Mouse (Mus musculus) hindbrain, embryonic 10.5 days (tissue): ENCODE results near the gene Gm4969. TPM values are rescaled to one million over a fixed set of nuclear protein-coding genes. Genes with fewer than 3 reads are reported as not detected.
"Not testable (repeated sequence)": the region's sequence is repeated elsewhere in the genome, so short reads cannot be mapped to it uniquely, and the experiment has no call there.

ENCODE experiments used
- DNase-seq: peaks from one replicate; pipeline ENCODE4 v3.0.0-alpha.2; 2017; ENCODE audit warnings: low spot score
- H3K27ac ChIP-seq: fragments of 300-500 bp; sonication (generic); 2 replicates; pipeline ENCODE4 v1.5.1; 2016; ENCODE audit warnings: mild to moderate bottlenecking, moderate library complexity
- H3K27me3 ChIP-seq: fragments of 300-500 bp; sonication (generic); 2 replicates; pipeline ENCODE4 v1.6.1; 2016; ENCODE audit warnings: mild to moderate bottlenecking; ENCODE audit not compliant: poor library complexity, insufficient read depth, severe bottlenecking
- H3K36me3 ChIP-seq: fragments of 300-500 bp; sonication (generic); 2 replicates; pipeline ENCODE4 v1.6.1; 2016; ENCODE audit warnings: mild to moderate bottlenecking, moderate library complexity
- H3K4me1 ChIP-seq: fragments of 300-500 bp; sonication (generic); replicated peaks from 2 replicates; pipeline ENCODE4 v1.6.1; 2016; ENCODE audit warnings: mild to moderate bottlenecking
- H3K4me3 ChIP-seq: fragments of 300-500 bp; sonication (generic); 2 replicates; pipeline ENCODE4 v1.5.1; 2016; ENCODE audit warnings: mild to moderate bottlenecking, moderate library complexity
- H3K9me3 ChIP-seq: fragments of 300-500 bp; sonication (generic); 2 replicates; pipeline ENCODE4 v1.6.1; 2016; ENCODE audit warnings: mild to moderate bottlenecking, moderate library complexity
- WGBS: fragments of 180-500 bp; shearing (Covaris S2); methylation state at CpG from one replicate; pipeline ENCODE4 v1.1.7; 2016; 5-methylcytosine and 5-hydroxymethylcytosine counted together
- polyA plus RNA-seq: library from polyadenylated mRNA; unstranded; fragments of >200 nt; fragmentation: Nextera tagmentation; extraction: Ambion mirVana; gene quantifications from 2 replicates; pipeline ENCODE4 v1.2.1, GENCODE M21; 2016

Gm4969 gene
- polyA plus RNA-seq, 1 experiment from 2014 or later: 1.5 TPM

DNA sequence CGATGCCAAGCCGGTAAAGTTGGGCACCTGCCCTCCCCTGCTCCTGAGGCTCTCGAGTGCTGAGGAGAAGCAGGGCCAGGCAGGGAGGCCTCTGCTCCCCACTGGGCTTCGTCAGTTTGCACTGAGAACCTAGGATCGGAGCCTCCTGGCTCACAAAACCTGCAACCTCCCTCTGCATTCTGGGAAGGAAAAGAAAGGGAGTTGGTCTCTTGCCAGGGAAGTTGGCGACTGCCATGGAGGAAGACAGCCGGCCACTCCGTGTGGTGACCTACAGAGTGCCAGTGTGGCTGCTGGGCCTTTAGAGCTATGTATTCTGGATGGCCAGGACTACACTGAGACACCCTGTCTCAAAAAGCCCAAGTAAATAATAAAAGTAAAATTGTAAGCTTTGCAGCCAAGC is 36.6 kb upstream of the Gm4969 start:
- H3K27me3 ChIP-seq: peaks cover 22% of the 10 kb centered on the region
- H3K4me1 ChIP-seq: peaks cover 31% of the 10 kb centered on the region
- H3K27ac ChIP-seq: no peak overlapping the region
- no peak overlapping the region for H3K4me3 ChIP-seq
- DNase-seq: no peak
- no peaks in the 10 kb centered on the region for H3K9me3 ChIP-seq
- H3K36me3 ChIP-seq: peaks cover 58% of the 10 kb centered on the region
- WGBS: 86% methylated on average over 8 of the region's 8 CpGs

DNA sequence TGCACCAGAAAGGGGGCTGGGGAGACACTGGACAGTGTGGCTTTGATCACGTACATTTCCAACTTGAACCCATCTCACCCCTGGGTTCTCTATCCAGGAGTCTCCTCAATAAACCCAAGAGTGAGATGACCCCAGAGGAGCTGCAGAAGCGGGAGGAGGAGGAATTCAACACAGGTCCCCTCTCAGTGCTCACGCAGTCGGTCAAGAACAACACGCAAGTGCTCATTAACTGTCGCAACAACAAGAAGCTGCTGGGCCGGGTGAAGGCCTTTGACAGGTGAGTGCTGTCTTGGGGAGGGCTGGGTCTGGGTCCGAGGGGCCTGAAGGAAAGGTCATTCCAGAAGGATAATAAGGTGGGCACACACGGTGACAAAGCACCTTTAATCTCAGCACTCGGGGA is 33.0 kb upstream of the Gm4969 start:
- not testable (repeated sequence) for H3K27me3 ChIP-seq, H3K9me3 ChIP-seq, DNase-seq, H3K27ac ChIP-seq
- H3K36me3 ChIP-seq: peaks cover 62% of the 10 kb centered on the region
- peak overlapping the region; percentile 78 for H3K4me3 ChIP-seq
- WGBS: 94% methylated on average over 10 of the region's 10 CpGs
- H3K4me1 ChIP-seq: peaks cover 33% of the 10 kb centered on the region

DNA sequence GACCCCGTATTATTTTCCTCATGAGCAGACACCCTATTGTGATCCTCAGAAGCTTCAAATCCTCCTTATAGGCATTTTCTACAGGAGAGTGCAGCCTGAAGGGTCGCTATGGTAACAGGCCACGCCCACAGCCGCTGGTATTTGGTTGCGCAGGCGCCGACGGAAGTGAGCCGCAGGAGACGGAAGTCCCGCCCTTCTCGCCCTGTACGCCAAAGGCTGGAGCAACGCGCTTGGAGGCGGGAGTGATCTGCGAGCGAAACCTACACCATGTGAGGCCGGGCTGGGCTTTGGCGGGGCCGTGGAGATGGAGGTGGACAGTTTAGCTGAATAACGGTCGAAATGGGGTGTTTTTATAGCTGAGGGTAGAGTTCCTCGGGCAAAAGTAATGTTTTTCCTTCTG is 31.5 kb upstream of the Gm4969 start, which contains the start of gene Snrpd2:
TSS of gene Snrpd2 (plus strand) at position 97 of the 400 bp plus-strand sequence.
- Histone ChIP-seq H3K9me3 (no peaks in the 10 kb centered on the region), H3K27ac (peak within 1 kb of the TSS; percentile 89), H3K4me3 (peak within 1 kb of the TSS; percentile 78), H3K36me3 (peaks cover 53% of the 10 kb centered on the region), H3K27me3 (no peaks in the 10 kb centered on the region), H3K4me1 (peaks cover 33% of the 10 kb centered on the region)
- DNase-seq: peak; percentile 99
- WGBS: under 1% methylated on average over 24 of the region's 24 CpGs

DNA sequence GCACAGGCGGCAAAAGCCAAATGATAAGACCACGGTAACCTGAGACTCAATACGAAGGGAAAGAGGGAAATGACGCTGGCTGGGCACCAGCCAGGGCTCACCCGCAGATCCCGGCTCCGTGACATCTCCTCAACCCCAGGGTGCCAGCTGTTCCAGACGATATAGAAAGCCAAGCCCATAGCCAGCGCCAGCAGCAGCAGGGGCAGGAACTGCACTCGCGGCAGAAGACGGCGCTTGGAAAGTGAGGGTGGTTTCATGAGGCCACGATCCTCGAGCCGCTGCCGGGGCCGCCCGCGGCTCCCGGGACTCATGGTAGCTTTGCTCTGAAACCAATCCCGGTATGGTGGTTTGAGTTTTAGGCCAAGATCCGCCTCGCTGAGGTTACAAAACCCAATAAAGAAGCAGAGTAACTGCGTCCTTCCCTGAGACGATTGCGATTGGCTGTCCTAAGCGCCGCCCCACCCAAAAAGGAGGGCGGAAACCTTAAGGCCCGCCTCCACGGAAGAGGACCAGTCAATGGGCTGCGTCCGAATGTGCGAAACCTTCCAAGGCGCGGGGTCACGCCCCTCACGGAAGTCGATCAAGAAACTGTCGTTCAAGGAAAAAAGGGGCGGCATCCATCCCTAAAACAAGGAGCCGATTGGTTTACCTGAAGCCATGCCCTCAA is 30.8 kb upstream of the Gm4969 start, which contains the start of gene Qpctl:
TSS of gene Qpctl (minus strand) at position 417 of the 667 bp plus-strand sequence.
- DNase-seq: peak; percentile 98
- no peaks in the 10 kb centered on the region for H3K9me3 ChIP-seq
- no peaks in the 10 kb centered on the region for H3K27me3 ChIP-seq
- peak within 1 kb of the TSS; percentile 89 for H3K27ac ChIP-seq
- under 1% methylated on average over 43 of the region's 43 CpGs for WGBS
- peak within 1 kb of the TSS; percentile 78 for H3K4me3 ChIP-seq
- H3K4me1 ChIP-seq: peaks cover 33% of the 10 kb centered on the region
- peaks cover 52% of the 10 kb centered on the region for H3K36me3 ChIP-seq

GRCm38 (mm10) chr7:19148180-19148874 is 30.2 kb upstream of the Gm4969 start:
- H3K27ac ChIP-seq: peak overlapping the region; percentile 89
- WGBS: 17% methylated on average over 20 of the region's 20 CpGs
- no peaks in the 10 kb centered on the region for H3K9me3 ChIP-seq
- DNase-seq: no peak
- peaks cover 33% of the 10 kb centered on the region for H3K4me1 ChIP-seq
- peak overlapping the region; percentile 78 for H3K4me3 ChIP-seq
- H3K27me3 ChIP-seq: no peaks in the 10 kb centered on the region
- peaks cover 48% of the 10 kb centered on the region for H3K36me3 ChIP-seq

DNA sequence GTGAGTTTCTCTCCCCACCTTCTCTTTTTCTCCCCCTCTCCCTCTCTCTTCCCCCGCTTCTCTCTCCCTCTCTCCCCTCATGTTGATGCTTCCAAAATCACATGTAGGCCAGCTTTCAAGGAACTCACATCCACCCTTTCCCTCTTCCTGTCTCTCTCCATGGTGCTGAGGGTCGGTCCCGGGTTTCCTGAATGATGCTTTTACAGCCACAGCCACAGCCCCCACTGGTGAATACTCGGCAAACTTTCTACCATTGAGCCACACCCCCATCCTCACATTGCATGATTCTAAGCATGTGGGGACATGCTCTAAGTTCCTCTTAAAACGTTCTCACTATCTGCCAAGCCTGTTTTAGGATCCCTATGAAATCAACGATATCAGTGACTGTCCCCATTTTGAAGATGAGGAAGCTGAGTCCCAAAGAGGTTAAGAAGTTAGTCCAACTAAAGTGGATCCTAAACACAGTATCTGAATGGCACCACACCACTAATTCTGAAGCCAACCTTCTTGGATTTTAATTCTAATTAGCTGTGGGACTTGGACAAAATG is 29.4 kb upstream of the Gm4969 start:
- H3K36me3 ChIP-seq: peaks cover 47% of the 10 kb centered on the region
- peaks cover 33% of the 10 kb centered on the region for H3K4me1 ChIP-seq
- 56% methylated on average over 6 of the region's 6 CpGs for whole genome bisulfite sequencing
- H3K27ac ChIP-seq: no peak overlapping the region
- no peak for DNase-seq
- no peak overlapping the region for H3K4me3 ChIP-seq
- no peaks in the 10 kb centered on the region for H3K9me3 ChIP-seq
- H3K27me3 ChIP-seq: no peaks in the 10 kb centered on the region

DNA sequence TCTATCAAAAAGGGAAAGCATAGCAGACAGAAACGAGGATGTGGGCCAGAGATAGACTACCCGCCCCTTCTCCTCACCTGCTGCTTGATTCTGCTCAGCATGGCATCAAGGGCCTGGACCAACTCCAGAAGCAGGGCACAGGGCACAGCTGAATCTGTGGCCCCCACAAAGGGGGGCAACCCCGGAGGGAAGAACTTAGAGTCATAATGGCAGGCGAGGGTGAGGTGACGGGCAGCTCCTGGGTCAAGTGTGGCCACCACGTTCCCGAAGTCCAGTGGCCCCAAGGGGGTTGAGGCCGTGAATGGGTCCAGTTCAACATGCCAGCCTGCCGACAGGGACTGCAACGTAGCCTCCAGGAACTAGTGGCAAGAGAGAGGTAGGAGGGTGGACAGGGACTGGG is 28.6 kb upstream of the Gm4969 start:
- Histone ChIP-seq H3K4me3 (peak overlapping the region; percentile 14; the same call in 1 of the 2 replicates), H3K36me3 (peaks cover 47% of the 10 kb centered on the region), H3K4me1 (peaks cover 33% of the 10 kb centered on the region), H3K27me3 (no peaks in the 10 kb centered on the region), H3K9me3 (no peaks in the 10 kb centered on the region), H3K27ac (no peak overlapping the region)
- no peak for DNase-seq
- WGBS: 89% methylated on average over 10 of the region's 10 CpGs

DNA sequence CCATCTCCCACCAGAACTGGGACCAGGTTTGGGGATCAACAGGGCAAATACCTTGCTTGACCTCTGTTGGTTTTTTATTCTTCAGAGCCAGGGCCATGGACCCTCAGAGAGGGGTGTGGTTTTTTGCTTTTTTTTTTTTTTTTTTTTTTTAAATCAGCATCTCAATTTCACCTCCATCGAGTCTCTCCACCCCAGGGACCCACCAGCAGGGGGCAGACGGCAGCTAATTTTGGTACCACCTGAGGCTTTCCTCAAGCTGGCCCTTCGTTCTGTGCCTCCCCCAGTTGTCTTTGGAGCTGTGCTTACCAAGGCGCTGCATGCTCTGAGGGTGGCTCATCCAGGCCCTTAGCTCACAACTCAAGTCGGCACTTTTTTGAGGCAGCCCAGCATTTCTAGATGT is 19.2 kb upstream of the Gm4969 start:
- Histone ChIP-seq H3K36me3 (peaks cover 83% of the 10 kb centered on the region), H3K9me3 (no peaks in the 10 kb centered on the region; the same call in 1 of the 2 replicates), H3K4me1 (no peaks in the 10 kb centered on the region), H3K27me3 (no peaks in the 10 kb centered on the region), H3K27ac (no peak overlapping the region), H3K4me3 (no peak overlapping the region)
- 56% methylated on average over 5 of the region's 5 CpGs for WGBS
- DNase-seq: peak; percentile 40

DNA sequence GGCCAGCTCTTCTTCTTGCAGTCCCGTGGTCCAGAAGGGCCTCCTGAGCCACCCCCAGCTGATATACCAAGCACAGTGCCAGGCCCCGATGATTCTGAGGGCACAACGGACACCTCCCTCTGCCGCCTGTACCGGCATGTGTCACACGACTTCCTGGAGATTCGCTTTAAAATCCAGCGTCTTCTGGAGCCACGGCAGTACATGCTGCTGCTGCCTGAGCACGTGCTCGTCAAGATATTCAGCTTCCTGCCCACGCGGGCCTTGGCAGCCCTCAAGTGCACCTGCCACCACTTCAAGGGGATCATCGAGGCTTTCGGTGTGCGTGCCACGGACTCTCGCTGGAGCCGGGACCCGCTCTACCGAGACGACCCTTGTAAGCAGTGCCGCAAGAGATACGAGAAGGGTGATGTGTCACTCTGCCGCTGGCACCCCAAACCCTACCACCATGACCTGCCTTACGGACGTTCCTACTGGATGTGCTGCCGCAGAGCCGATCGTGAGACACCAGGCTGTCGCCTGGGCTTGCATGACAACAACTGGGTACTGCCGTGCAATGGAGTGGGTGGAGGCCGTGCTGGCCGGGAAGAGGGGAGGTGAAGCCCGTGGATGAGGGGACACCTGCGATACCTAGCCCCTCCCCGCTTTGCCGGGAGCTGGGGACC is 18.6 kb upstream of the Gm4969 start:
- Histone ChIP-seq H3K27ac (no peak overlapping the region), H3K4me3 (no peak overlapping the region), H3K36me3 (peaks cover 77% of the 10 kb centered on the region), H3K9me3 (no peaks in the 10 kb centered on the region; the same call in 1 of the 2 replicates), H3K27me3 (no peaks in the 10 kb centered on the region), H3K4me1 (peaks cover 3% of the 10 kb centered on the region)
- no peak for DNase-seq
- WGBS: 93% methylated on average over 38 of the region's 38 CpGs

DNA sequence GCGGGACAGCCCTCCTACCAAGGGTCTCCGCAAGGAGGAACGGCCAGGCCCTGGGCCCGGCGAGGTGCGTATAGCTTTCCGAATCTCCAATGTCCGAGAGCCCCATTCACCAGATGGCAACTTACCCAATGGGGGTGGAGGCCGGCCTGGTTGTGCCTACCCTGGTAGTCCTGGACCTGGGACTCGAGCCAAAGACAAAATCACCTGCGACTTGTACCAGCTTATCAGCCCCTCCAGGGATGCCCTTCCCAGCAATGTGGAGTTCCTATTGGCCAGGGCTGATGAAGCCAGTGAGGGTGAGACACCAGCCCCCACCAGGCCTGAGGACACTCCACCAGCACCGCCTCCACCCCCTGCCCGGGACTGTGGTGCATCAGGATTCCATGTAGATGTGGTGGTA is 18.0 kb upstream of the Gm4969 start:
- Histone ChIP-seq H3K36me3 (peaks cover 73% of the 10 kb centered on the region), H3K4me1 (peaks cover 9% of the 10 kb centered on the region)

GRCm38 (mm10) chr7:19131324-19131848 is 13.2 kb upstream of the Gm4969 start:
- Histone ChIP-seq H3K9me3 (no peaks in the 10 kb centered on the region; the same call in 1 of the 2 replicates), H3K27me3 (no peaks in the 10 kb centered on the region), H3K27ac (peak overlapping the region; percentile 89), H3K4me1 (peaks cover 17% of the 10 kb centered on the region), H3K36me3 (peaks cover 52% of the 10 kb centered on the region), H3K4me3 (peak overlapping the region; percentile 53)
- peak; percentile 99 for DNase-seq
- under 1% methylated on average over 39 of the region's 39 CpGs for WGBS

More for the DNA sequence above, 18.0 kb upstream of the Gm4969 start:
- Histone ChIP-seq H3K27ac (no peak overlapping the region), H3K4me3 (no peak overlapping the region), H3K9me3 (no peaks in the 10 kb centered on the region; the same call in 1 of the 2 replicates), H3K27me3 (no peaks in the 10 kb centered on the region)
- 94% methylated on average over 13 of the region's 13 CpGs for WGBS
- no peak for DNase-seq

DNA sequence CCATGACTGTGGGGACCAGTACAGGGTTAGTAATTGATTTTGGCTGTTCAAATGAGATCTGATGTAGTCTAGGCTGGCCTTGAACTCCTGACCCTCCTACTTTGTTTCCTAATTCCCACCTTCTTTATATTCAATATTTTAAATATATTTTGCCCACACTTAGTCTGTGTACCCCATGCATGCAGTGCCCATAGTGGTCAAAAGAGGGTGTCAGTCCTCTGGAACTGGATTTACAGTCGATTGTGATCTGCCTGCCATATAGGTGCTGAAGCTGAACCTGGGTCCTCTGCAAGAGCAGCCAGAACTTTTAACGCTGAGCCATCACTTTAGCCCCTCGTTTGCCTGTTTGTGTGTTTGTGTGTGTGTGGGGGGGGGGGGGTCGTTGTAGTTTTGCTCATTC is 12.5 kb upstream of the Gm4969 start:
- Histone ChIP-seq H3K9me3 (no peaks in the 10 kb centered on the region), H3K27ac (peak overlapping the region; percentile 89), H3K36me3 (peaks cover 50% of the 10 kb centered on the region), H3K27me3 (no peaks in the 10 kb centered on the region), H3K4me3 (peak overlapping the region; percentile 53), H3K4me1 (peaks cover 17% of the 10 kb centered on the region)
- no peak for DNase-seq
- 35% methylated on average over 4 of the region's 4 CpGs for WGBS
